Mouse (Mus musculus): Measurements from ENCODE around the gene Lnpk.

DNA sequence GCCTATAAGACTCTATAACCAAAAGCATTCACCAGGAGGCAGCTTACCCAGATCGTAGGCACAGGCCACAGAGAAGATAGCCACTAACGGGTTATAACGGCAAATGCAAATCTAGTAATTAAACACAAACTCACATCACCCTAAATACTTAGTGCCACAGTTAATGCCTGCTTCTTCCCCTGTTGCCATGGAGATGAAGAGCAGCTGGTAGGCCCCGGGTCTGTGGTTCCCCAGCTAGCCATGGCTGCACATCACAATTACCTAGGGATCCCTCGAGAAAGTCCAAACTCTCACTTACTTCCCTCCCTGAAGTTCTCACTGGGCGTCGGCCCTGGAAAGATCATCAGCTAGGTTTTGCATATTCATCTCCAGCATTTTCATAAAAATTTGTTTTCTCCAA is 90.8 kb downstream of the Lnpk start:
- TF ChIP-seq POLR2A (IDR thresholded peaks at IDR 0.05; ENCODE audit: insufficient read length, low read depth): no peak
- no peak for TF ChIP-seq MAX (IDR thresholded peaks at IDR 0.05; ENCODE audit: low read depth)
- TF ChIP-seq TCF12 (IDR thresholded peaks at IDR 0.05; ENCODE audit: insufficient read depth, poor library complexity, severe bottlenecking): no peak
- no peak for TF ChIP-seq USF1 (IDR thresholded peaks at IDR 0.05; ENCODE audit: low read depth)
- TF ChIP-seq E2F4 (IDR thresholded peaks at IDR 0.05; ENCODE audit: insufficient read depth): no peak
- TF ChIP-seq POLR2AphosphoS2 (IDR thresholded peaks at IDR 0.05; ENCODE audit: insufficient read length, low read depth): no peak
- no peak for TF ChIP-seq SRF (IDR thresholded peaks at IDR 0.05; ENCODE audit: control insufficient read depth, insufficient read length, low read depth)
- no peak for TF ChIP-seq MYOD1 (IDR thresholded peaks at IDR 0.05; ENCODE audit: control insufficient read depth in 1 of 3, insufficient read length in 2 of 3, low read depth in 2 of 3)
- TF ChIP-seq CEBPB (IDR thresholded peaks at IDR 0.05; ENCODE audit: insufficient read depth, poor library complexity, severe bottlenecking): no peak
- TF ChIP-seq REST (IDR thresholded peaks at IDR 0.05; ENCODE audit: insufficient read depth, insufficient read length): no peak
- no peak for TF ChIP-seq MYOG (IDR thresholded peaks at IDR 0.05; ENCODE audit: control insufficient read depth in 1 of 3, insufficient read depth in 1 of 3, insufficient read length in 2 of 3, low read depth in 2 of 3)

Data from myocyte (in vitro differentiated cells).